ENCODE assay signal across 8 mouse cellular contexts in genomic region chr17:5752716-5753585, GRCm38 (mm10).
DNase-seq lines count a peak whose midpoint lies in the region; ATAC-seq lines count a peak whose summit lies in the region.

No protein-coding gene starts in this region.

- H3K4me1 ChIP-seq in hindbrain, embryonic 14.5 days (replicated peaks; ENCODE audit: control insufficient read depth, insufficient read depth, low read length): peaks cover 7% of the 10 kb centered on the region

- no peaks in the 10 kb centered on the region for H3K9me3 ChIP-seq in hindbrain, embryonic 14.5 days (ENCODE audit: control insufficient read depth, low read length)

- peak overlapping the region; percentile 69 for H3K9ac ChIP-seq in hindbrain, embryonic 14.5 days

- peak overlapping the region; percentile 35 for H3K4me3 ChIP-seq in hindbrain, embryonic 14.5 days (replicated peaks; ENCODE audit: low read length)

- peak overlapping the region; percentile 48 for H3K27ac ChIP-seq in hindbrain, embryonic 14.5 days

- H3K27me3 ChIP-seq in hindbrain, embryonic 14.5 days (ENCODE audit: control insufficient read depth, insufficient read depth, low read length): no peaks in the 10 kb centered on the region

- H3K4me2 ChIP-seq in hindbrain, embryonic 14.5 days (replicated peaks): peak overlapping the region; percentile 77

- ATAC-seq in hindbrain, embryonic 14.5 days (ENCODE audit: low FRiP score): peak; percentile 79

- WGBS in hindbrain, embryonic 14.5 days: 10% methylated on average over 29 of the region's 29 CpGs

- DNase-seq in adrenal gland, adult (ENCODE audit: inconsistent age in 2 of 2, low spot score in 1 of 2): peak; percentile 83 to 95
- peak; percentile 93 to 95 for DNase-seq in cerebellum, postnatal 25 days
- DNase-seq in frontal cortex, postnatal 36 days (ENCODE audit: low spot score in 2 of 2): peak; percentile 83 to 86
- DNase-seq in hindbrain, embryonic 14.5 days (ENCODE audit: low spot score): peak; percentile 91
- DNase-seq in layer of hippocampus, postnatal 25 days (ENCODE audit: extremely low spot score in 1 of 2, low spot score in 1 of 2): peak; percentile 81 to 92
- peak; percentile 84 for DNase-seq in lung, postnatal 14 days
- DNase-seq in retina, postnatal 1 day: peak; percentile 88
- peak; percentile 75 to 82 for DNase-seq in urinary bladder, postnatal 36 days (ENCODE audit: low spot score in 2 of 2)

- no peaks in the 10 kb centered on the region for H3K36me3 ChIP-seq in hindbrain, embryonic 14.5 days (replicated peaks; ENCODE audit: control insufficient read depth, insufficient read depth)

Comparison
In these comparisons a context has a peak if more than half of its experiments do, and no peak if none do; other contexts are left out.
1. Peak in every context shown above with its lines: DNase-seq, ATAC-seq, H3K4me3 ChIP-seq and H3K27ac ChIP-seq.